Mouse (Mus musculus): Measurements from ENCODE around the gene Plekhg1. TPM values are rescaled to one million over a fixed set of nuclear protein-coding genes. Genes with fewer than 3 reads are reported as not detected.

Gene Plekhg1
- total and polyA plus RNA-seq, 3 experiments: 0.60 to 0.97 (median 0.68) TPM

DNA sequence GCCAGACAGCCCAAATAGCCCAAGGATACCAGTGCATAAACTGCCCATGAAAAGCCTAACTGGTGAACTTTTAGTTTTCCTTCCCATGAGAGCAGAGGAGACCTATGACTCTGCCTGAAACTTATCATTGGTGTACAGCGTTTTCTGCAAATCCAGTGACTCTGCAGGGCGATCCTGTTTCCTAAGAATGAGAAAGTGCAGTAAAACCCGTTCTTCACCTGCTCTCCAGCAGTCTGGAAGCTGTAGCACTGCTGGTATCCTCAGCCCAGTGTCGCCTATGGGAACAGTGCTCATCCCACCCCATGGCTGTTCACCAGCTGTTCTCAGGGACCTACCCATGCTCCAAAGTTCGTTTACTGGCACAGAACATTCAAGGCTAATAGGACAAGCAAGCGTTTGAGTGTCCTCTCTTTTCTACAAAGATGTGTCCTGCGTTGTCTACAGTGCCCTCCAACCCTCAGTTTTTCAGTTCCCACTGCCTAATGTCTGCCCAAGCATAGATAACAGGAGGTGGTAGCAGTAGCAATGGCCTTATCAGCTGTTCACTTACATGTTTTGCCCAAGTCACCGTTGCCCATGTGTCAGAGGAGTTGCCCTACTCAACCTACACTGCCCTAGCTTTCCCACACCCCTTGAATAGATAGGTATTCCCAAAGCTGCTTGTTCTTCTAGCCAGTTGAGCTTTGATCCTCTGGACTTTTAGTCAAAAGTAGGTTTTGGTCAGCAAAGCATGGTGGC, 253.4 kb downstream of the Plekhg1 start:
- H3K79me2 ChIP-seq (replicated peaks; ENCODE audit: control insufficient read depth, extremely low read depth, insufficient read depth, poor library complexity, severe bottlenecking): no peaks in the 10 kb centered on the region; the same call in 1 of the 2 replicates
- dilution Hi-C loops (cut with MboI; ENCODE audit: extremely low pct_ligation_motif_present, extremely low pct_unique_long_range_greater_than_20kb, low sequenced_read_pairs): no loop called here
- in situ Hi-C loops (cut with MboI; ENCODE audit: low pct_ligation_motif_present, low pct_unique_long_range_greater_than_20kb, low sequenced_read_pairs): loop anchor here (10.0 kb wide), 1 partner anchor 341 kb away; no protein-coding TSS in a partner anchor
- no peak overlapping the region for H3K4me2 ChIP-seq (ENCODE audit: insufficient read depth, low read depth, poor library complexity, severe bottlenecking)
- H3K27me3 ChIP-seq (replicated peaks): no peaks in the 10 kb centered on the region
- no peak for DNase-seq (ENCODE audit: extremely low read depth)
- H3K9me3 ChIP-seq (replicated peaks; ENCODE audit: low read length): no peaks in the 10 kb centered on the region
- no peak overlapping the region for H3K9ac ChIP-seq (ENCODE audit: insufficient read depth, low read depth)
- TF ChIP-seq ETS1 (conservative IDR thresholded peaks at IDR 0.05; ENCODE audit: low read depth, low read length): no peak
- TF ChIP-seq POLR2A (IDR thresholded peaks at IDR 0.05; ENCODE audit: low read depth, low read length): no peak
- TF ChIP-seq JUND (conservative IDR thresholded peaks at IDR 0.05; ENCODE audit: low read depth, low read length): no peak
- H3K27ac ChIP-seq (ENCODE audit: insufficient read depth, low read depth): no peak overlapping the region
- H3K4me1 ChIP-seq (ENCODE audit: control insufficient read depth in 1 of 2, insufficient read depth in 2 of 2): no peaks in the 10 kb centered on the region
- peaks cover 73 to 94% of the 10 kb centered on the region in 2 experiments for H3K36me3 ChIP-seq (replicated peaks in 1 of 2; ENCODE audit: control insufficient read depth in 1 of 2, insufficient read depth in 1 of 2, low read length in 1 of 2)
- H3K4me3 ChIP-seq (replicated peaks in 1 of 3; ENCODE audit: low read depth in 2 of 3, low read length in 2 of 3, poor library complexity in 1 of 3): no peak overlapping the region

DNA sequence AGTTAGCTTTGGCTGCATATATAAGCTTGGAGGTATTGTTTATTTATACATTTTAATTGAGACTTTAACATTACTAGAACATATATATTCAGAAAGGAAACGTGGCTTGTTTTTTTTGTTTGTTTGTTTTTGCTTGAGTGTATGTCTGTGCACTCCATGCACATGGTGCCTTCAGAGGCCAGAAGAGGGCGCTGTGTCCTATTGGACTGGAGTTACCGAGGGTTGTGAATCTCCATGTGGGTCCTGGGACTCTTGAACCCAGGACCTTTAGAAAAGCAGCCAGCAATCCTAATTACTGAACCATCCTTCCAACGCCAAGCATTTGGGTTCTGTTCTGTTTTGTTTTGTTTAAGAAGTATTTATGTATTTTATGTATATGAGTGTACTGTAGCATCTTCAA, 255.1 kb downstream of the Plekhg1 start:
- H3K79me2 ChIP-seq (replicated peaks; ENCODE audit: control insufficient read depth, extremely low read depth, insufficient read depth, poor library complexity, severe bottlenecking): no peaks in the 10 kb centered on the region; the same call in 1 of the 2 replicates
- no peaks in the 10 kb centered on the region for H3K27me3 ChIP-seq (replicated peaks)
- no peak overlapping the region for H3K4me3 ChIP-seq (replicated peaks in 1 of 3; ENCODE audit: low read depth in 2 of 3, low read length in 2 of 3, poor library complexity in 1 of 3)
- no peaks in the 10 kb centered on the region for H3K4me1 ChIP-seq (ENCODE audit: control insufficient read depth in 1 of 2, insufficient read depth in 2 of 2)
- in situ Hi-C loops (cut with MboI; ENCODE audit: low pct_ligation_motif_present, low pct_unique_long_range_greater_than_20kb, low sequenced_read_pairs) (loop anchor here (10.0 kb wide), 1 partner anchor 340 kb away; no protein-coding TSS in a partner anchor), dilution Hi-C loops (cut with MboI; ENCODE audit: extremely low pct_ligation_motif_present, extremely low pct_unique_long_range_greater_than_20kb, low sequenced_read_pairs) (no loop called here)
- no peak overlapping the region for H3K9ac ChIP-seq (ENCODE audit: insufficient read depth, low read depth)
- no peaks in the 10 kb centered on the region for H3K9me3 ChIP-seq (replicated peaks; ENCODE audit: low read length)
- no peak overlapping the region for H3K4me2 ChIP-seq (ENCODE audit: insufficient read depth, low read depth, poor library complexity, severe bottlenecking)
- no peak overlapping the region for H3K27ac ChIP-seq (ENCODE audit: insufficient read depth, low read depth)
- no peak for DNase-seq (ENCODE audit: extremely low read depth)
- TF ChIP-seq CTCF (conservative IDR thresholded peaks at IDR 0.05 in 1 of 2, IDR thresholded peaks at IDR 0.05 in 1 of 2; ENCODE audit: low read depth in 2 of 2, low read length in 2 of 2) (peak in 1 of 2 experiments; percentile 41; a peak in 2 of 4 replicates), JUND (conservative IDR thresholded peaks at IDR 0.05; ENCODE audit: low read depth, low read length) (no peak)
- H3K36me3 ChIP-seq (replicated peaks in 1 of 2; ENCODE audit: control insufficient read depth in 1 of 2, insufficient read depth in 1 of 2, low read length in 1 of 2): peaks cover 69 to 94% of the 10 kb centered on the region in 2 experiments

DNA sequence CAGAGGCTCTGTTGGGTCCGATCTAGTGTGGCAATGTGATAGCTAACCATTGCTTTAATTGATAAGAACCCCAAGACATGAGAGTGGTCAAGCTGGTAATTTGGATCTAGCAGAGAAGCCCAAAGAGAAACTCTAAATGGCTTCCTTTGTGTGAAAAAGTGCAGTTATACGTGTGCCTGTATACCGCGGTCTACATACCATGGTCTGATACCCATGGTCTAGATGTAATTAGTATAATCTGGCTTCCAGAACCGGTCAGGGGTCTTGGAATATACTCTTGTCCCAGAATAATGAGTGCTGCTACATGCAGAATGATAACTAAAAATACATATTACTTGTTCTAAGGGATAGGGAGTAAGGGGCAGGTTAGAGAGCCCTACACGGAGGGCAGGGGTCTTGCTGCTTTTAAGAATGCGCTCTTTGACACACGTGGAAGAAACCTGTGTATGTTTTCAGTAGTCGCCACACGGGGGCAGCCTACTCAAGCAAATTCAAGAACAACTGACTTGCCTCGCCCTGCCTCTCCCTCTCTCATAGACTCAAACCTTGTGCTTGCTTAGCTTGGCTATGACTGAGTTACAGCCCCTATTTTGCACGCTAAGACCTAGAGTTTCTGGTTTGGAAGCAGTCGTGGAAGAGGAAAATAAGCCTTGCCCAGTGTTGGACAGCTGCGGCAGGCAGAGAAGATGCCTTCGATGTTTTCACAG, 256.2 kb downstream of the Plekhg1 start:
- peak; percentile 66 for DNase-seq (ENCODE audit: extremely low read depth)
- H3K4me1 ChIP-seq (ENCODE audit: control insufficient read depth in 1 of 2, insufficient read depth in 2 of 2): peaks cover 0 to 2% of the 10 kb centered on the region in 2 experiments; a peak in 1 of 4 replicates
- TF ChIP-seq NELFE (IDR thresholded peaks at IDR 0.05; ENCODE audit: low read depth, low read length) (0 out of 2 replicates have a peak, but pooled peaks have one; percentile 22), MYC (IDR thresholded peaks at IDR 0.05; ENCODE audit: low read depth, low read length) (peak; percentile 68; the same call in 1 of the 2 replicates), MAX (IDR thresholded peaks at IDR 0.05; ENCODE audit: low read length) (0 out of 2 replicates have a peak, but pooled peaks have one; percentile 41), ZC3H11A (IDR thresholded peaks at IDR 0.05; ENCODE audit: low read depth, low read length) (no peak; the same call in 1 of the 2 replicates), RAD21 (IDR thresholded peaks at IDR 0.05; ENCODE audit: low read depth, low read length) (peak; percentile 71), SMC3 (IDR thresholded peaks at IDR 0.05; ENCODE audit: low read depth, low read length) (peak; percentile 52), TCF12 (IDR thresholded peaks at IDR 0.05; ENCODE audit: low read depth, low read length) (no peak), CTCF (conservative IDR thresholded peaks at IDR 0.05 in 1 of 2, IDR thresholded peaks at IDR 0.05 in 1 of 2; ENCODE audit: low read depth in 2 of 2, low read length in 2 of 2) (peak; percentile 26 to 74; a peak in 3 of 4 replicates)
- dilution Hi-C loops (cut with MboI; ENCODE audit: extremely low pct_ligation_motif_present, extremely low pct_unique_long_range_greater_than_20kb, low sequenced_read_pairs) (no loop called here), in situ Hi-C loops (cut with MboI; ENCODE audit: low pct_ligation_motif_present, low pct_unique_long_range_greater_than_20kb, low sequenced_read_pairs) (loop anchor here (10.0 kb wide), 1 partner anchor 338 kb away; no protein-coding TSS in a partner anchor)
- H3K27me3 ChIP-seq (replicated peaks): no peaks in the 10 kb centered on the region
- no peak overlapping the region for H3K4me2 ChIP-seq (ENCODE audit: insufficient read depth, low read depth, poor library complexity, severe bottlenecking)
- no peak overlapping the region for H3K9ac ChIP-seq (ENCODE audit: insufficient read depth, low read depth)
- H3K9me3 ChIP-seq (replicated peaks; ENCODE audit: low read length): no peaks in the 10 kb centered on the region
- H3K27ac ChIP-seq (ENCODE audit: insufficient read depth, low read depth): no peak overlapping the region
- peaks cover 68 to 96% of the 10 kb centered on the region in 2 experiments for H3K36me3 ChIP-seq (replicated peaks in 1 of 2; ENCODE audit: control insufficient read depth in 1 of 2, insufficient read depth in 1 of 2, low read length in 1 of 2)
- no peaks in the 10 kb centered on the region for H3K79me2 ChIP-seq (replicated peaks; ENCODE audit: control insufficient read depth, extremely low read depth, insufficient read depth, poor library complexity, severe bottlenecking)
- no peak overlapping the region for H3K4me3 ChIP-seq (replicated peaks in 1 of 3; ENCODE audit: low read depth in 2 of 3, low read length in 2 of 3, poor library complexity in 1 of 3)
